Mouse (Mus musculus) WW6 (cell line): ENCODE results near the gene C2cd4d.

Experiments
- DNase-seq: peaks from one replicate; pipeline ENCODE4 v3.0.0-alpha.2; 2013; ENCODE audit warnings: low read depth, low spot score

The C2cd4d gene

GRCm38 (mm10) chr3:94375861-94376260 lies 13.6 kb downstream of the C2cd4d start:
- DNase-seq = no peak

DNA sequence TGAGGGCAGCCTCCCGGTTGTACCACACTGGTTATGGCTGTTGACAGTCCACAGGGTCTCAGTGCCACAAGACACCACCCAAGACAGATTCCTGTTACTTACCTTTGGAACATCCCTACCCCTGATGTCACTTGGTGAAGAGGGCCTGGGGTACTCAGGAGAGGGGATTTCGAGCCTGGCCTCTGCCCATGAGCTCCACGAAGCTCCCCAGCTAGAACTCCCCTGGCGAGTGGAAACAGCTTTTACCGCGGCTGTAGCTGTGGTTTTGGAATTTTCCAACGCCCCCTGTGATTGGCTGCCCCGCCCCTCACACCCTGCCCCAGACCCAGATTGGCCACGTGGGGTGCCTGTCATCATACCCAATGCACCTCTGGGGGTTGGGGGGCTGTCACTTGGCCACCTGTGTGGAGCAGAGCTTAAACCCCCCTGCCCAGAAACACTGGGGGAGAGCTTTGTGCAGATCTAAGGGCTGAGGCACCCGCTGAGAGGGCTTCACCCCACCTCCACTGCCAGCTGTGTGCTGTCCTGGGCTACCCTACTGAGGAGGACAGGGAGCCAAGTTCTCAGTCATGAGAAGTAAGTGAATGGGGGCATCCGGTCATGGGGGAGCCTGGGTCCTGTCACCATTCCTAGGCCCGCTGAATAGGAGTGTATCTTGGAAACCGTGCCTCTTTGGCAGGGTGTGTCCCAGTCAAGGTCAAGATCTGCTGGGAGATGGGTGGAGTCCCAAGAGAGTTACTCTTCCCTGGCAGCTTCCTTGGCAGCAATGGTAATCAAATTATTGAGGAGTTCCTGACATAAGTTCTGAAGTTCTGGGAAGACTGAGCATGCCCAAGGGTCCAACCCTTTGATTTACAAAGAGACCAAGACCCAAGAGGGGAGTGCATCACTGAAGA lies 15.0 kb downstream of the C2cd4d start:
- DNase-seq = no peak

DNA sequence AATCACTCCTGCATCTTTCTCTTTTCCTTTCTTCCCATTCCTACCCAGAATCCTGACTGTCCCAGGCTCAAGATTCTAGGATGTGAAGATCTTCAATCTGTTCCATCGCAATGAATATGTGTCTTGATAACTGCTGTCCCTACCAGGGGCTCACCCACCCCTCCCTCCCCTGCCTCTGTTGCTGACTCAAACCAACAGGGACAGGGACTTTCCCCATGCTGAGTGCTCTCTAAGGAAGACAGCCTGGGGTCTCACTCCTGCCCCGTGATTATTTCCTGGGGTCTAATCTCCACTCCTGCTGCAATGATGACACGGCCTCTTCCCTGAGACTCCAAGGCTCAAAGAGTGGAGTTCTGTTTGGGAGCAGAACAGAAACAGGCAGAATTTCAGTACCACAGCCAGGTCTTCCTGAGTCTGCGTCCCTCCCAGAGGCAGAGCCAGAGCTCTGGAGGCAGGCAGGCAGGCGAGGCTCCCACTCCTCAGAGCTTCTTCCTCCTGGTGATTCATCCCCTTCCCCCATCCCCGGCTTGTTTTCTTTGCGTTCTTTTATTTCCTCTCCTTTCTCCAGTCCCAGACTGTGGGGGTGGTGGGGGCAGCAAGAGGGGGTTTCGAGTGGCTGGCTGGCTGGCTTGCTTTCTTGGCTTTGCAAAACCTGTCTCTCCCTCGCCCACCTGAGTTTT lies 17.7 kb downstream of the C2cd4d start:
- no peak for DNase-seq

DNA sequence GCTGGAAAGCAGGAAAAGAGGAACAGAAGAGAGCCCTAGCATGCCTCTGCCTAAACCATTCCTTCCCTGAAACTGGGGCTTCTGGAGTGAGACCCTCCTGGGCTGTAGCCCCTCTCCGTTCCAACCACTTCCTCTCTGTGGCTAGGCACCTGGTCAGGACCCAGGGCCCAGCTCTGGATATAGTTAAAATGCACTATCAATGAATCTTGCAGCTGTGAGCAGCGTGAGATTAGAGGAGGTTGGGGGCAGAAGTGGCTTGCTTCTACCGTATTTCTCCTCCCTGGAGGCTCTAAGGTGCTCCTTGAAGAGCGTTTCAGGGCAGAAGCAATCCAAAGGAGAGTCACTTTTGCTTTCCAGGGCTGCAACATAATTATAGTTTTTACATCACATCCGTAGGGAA lies 20.1 kb downstream of the C2cd4d start:
- DNase-seq = no peak

GRCm38 (mm10) chr3:94383476-94383875 lies 21.2 kb downstream of the C2cd4d start:
- DNase-seq = no peak

GRCm38 (mm10) chr3:94386671-94387070 lies 24.4 kb downstream of the C2cd4d start:
- DNase-seq = no peak

- DNase-seq = no peak
These were observed 25.2 kb downstream of the C2cd4d start for GRCm38 (mm10) chr3:94387391-94387790.

DNA sequence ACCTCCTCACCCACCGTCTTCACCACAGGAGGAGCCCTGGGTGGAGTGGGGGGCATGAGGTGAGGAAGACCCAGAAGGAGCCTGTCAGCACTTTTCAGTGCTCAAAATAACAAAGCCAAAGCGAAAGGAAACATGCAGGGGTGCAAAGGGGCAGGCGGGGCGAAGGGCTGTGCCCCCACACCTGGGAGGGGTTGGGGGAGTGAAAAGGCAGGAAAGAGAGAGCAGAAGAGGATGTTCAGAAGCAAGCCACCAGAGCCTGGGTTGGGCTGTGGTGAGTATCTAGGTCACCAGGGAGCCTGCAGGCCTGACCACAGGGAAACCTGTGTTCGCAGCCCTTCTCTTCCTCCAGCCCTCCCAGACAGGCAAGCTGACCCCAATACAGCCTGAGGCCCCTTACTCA lies 25.8 kb downstream of the C2cd4d start:
- no peak for DNase-seq

DNA sequence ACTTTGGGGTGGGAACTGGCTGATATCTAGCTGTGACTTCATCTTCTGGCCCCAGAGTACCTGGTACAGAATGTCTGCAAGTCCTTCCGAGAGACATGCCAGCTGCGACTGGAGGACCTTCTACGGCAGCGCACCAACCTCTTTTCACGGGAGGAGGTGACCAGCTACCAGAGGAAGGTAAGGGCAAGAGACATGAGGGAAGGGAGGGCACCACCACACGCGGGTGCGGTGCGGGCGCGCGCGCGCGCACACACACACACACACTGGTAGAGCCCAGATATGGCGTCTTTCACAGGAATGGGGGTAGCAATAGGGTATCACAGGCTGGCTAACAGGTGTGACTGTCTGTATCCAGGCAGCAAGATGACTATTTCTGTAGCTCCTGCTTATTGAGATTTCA lies 27.2 kb downstream of the C2cd4d start:
- no peak for DNase-seq

DNA sequence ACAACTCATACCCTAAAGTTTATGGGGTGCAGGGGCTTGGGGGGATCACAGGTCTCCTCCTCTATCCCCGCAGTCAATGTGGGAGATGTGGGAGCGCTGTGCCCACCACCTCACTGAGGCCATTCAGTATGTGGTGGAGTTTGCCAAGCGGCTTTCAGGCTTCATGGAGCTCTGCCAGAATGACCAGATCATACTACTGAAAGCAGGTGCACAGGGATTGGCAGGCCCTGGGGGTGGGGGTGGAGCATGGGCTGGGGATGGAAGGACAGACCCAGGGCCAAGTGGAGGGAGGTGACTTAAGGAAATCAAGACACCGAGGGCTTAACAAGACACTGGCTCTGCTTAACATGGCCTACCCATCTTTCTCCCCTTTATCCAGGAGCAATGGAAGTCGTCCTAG lies 28.8 kb downstream of the C2cd4d start:
- DNase-seq = no peak

DNA sequence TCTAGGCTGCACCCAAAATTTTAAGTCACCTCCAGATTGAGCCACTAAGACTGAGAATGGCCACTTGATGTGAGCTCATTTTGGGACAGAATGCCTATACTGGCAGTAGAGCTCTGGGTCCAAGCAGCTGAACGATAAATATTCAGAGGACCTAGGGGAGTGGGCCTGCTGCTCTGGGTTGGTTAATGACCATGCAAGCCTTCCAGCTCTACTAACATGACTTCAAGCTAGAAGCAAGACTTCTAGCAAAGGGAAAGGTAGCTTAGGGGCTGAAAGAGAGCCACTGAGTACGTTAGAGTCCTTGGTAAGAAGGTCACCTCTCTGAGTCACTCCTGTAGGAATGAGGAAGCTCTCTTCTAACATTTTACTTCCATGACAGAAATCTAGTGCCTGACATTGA lies 29.9 kb downstream of the C2cd4d start:
- no peak for DNase-seq

DNA sequence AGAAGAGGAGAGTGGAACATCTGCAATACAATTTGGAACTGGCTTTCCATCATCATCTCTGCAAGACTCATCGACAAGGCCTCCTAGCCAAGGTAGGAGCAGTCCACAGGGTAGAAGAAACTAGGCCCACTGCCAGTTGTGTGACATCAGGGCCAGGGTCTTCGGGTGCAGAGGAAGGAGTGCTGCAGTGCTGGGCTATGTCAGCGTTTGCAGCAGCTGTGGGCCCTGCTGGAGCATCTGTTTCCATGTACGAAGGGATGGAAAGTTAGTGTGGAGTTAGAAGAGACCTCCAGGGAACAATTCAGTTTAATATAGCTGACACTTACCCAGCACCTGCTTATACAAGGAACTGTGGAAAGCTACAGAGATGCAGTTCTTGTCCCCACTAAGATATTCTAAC lies 30.8 kb downstream of the C2cd4d start:
- DNase-seq = no peak

DNA sequence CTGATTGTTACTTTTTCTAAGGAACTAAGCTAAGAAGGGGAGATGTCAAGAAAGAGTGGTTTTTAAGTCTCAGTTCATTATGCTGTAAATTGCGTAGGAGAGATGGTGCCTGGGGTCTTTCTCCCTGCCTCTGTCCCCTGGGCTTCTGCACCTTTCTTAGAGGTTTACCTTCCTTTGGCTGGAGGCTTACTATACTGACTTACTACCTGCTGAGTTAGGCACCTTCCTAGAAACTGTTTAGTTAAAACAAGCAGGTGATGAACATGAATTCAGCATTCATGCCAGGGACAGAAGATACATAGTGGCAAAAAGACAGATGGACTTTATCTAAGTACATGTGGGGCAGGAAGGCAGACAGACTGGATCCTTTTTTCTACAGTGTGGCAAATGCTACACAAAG lies 34.1 kb downstream of the C2cd4d start:
- DNase-seq = no peak

DNA sequence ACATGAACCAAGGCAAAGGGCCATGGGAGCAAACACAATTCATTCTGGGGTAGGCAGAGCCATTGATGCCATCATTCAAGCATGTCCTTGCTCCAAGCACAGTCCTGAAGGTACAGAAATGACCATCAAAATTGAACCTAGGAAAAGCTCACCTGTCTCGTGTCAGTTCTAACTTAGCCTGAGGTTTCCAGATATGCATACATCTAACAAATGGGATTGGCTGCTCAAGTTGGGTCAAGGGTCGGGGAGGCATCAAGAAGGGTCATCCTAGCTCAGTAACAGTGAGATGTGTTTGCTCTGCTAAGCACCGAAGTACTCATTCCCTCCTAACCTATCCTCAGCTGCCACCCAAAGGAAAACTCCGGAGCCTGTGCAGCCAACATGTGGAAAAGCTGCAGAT lies 34.6 kb downstream of the C2cd4d start:
- no peak for DNase-seq

DNA sequence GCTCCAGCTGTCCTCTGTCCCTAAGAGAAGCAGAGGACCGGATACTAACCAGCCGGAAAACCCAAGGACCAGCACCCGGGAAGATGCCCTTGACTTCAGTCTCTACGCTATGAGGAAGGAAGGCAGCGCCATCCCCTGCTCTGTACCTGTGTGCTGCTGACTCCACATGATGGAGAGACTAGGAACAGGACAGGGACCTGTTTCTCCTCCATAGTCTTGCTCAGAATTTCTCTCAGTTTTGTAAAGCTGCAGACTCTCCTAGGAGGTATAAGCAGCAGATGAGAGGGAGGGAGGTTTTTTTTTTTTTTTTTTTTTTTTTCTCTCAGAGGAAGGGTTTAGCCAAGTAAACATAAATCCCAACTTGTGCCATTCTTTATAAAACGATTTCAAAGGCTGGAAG lies 36.0 kb downstream of the C2cd4d start, which contains the start of gene Lingo4:
Gene Lingo4, plus strand, starts transcription at position 301 of the 400 bp plus-strand sequence.
- no peak for DNase-seq

GRCm38 (mm10) chr3:94398943-94399481 lies 36.8 kb downstream of the C2cd4d start:
- DNase-seq = no peak

DNA sequence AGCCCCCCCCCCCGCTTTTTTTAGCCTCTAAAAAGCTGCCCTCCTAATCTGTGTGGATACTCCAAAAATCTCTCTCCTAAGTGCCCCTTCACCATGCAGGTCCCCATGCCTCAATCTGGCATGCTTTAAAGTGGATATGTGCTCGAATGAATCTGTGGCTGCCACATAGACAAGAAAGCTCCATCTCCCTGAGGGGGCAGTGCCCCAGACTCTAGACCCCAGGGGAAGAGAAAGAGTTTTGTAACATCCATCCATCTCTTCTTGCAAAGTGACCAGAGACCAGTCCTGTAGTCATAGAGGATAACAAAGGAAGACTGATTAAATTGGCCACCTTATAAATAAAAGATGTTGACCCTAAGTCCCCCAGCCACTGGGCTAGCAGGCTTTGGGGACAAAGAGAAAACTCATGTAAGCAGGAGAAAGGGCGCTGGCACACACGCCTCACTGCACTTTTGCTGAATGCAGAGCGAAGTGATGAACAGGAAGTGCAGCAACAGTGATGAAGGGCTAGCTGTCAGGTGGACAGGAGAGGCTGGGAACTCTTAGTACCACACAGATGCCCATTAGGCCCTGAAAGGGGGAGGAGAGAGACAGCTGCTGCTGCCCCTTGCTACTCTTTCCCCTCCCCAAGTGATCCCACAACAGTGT lies 37.5 kb downstream of the C2cd4d start:
- no peak for DNase-seq

GRCm38 (mm10) chr3:94402451-94402850 lies 40.2 kb downstream of the C2cd4d start:
- DNase-seq = no peak

DNA sequence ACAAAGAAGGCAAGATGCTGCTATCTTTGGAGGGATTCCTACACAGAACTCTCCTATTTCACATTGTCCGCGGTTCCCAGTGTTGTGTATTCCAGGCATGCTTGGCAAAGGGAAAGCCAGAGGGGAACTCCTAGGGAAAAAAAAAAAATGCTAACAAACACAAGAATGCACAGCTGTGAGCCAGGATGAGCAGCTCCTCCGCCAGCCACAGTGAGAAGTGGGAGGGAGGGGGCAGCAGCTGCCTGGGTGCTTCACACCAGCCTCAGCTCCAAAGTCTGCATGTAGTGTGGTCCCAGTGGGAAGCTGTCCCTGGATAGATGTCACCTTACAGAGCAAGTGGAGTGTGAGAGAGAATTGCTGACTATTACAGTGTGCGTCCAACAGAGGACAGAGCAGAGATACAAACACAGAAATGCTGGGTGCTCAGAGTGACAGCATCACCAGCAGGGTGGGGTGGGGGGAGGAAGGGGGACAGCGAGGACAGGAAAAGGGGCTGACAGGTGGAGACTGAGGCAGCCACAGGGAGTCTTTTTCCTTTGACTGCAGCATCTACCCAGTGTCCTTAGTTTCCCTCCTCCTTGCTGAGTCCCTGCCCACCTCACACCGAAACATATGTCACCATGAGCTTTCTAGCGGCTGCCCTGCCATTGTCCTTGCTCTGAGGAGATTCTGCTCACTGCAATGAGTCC lies 42.3 kb downstream of the C2cd4d start:
- DNase-seq = no peak

- no peak for DNase-seq
These were observed 43.3 kb downstream of the C2cd4d start for GRCm38 (mm10) chr3:94405561-94405960.

DNA sequence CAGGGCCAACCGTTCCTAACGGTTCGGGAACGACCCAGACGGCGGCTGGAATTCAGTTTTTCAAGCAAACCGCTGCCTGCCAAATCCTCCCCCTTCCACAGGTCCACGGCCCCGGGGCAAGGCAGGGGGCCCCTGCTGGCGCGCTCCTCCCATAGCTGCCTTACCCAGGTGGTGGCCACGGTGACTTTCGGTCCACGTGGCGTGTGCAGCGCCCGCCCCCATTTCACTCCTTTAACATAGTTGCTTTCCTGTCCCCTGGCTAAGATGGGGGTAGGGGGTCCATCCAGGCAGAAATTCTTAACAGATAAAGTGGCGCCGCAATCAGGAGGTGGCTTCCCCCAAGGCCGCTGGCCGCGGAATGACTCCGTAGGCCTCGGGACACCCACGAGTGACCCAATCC lies 50.3 kb downstream of the C2cd4d start:
- DNase-seq = no peak
